Mouse (Mus musculus): ENCODE results near the gene Rnf10. TPM values are rescaled to one million over a fixed set of nuclear protein-coding genes. Genes with fewer than 3 reads are reported as not detected.

Gene Rnf10
- total RNA-seq, 1 experiment, result 134 TPM

- in situ Hi-C loops (cut with MboI; ENCODE audit: low sequenced_read_pairs in 2 of 2, unreplicated experiment in 2 of 2), result no loop called here
- Histone ChIP-seq H3K4me3 (ENCODE audit: insufficient read depth in 1 of 2, low read depth in 1 of 2, low read length in 2 of 2, poor library complexity in 1 of 2, severe bottlenecking in 1 of 2) (no peak overlapping the region), H3K9me3 (ENCODE audit: control insufficient read depth, insufficient read depth, low read depth, low read length) (no peaks in the 10 kb centered on the region), H3K27ac (ENCODE audit: insufficient read depth, low read depth, low read length, poor library complexity, severe bottlenecking) (no peak overlapping the region), H3K9ac (ENCODE audit: insufficient read depth, low read depth, low read length, poor library complexity, severe bottlenecking) (no peak overlapping the region), H3K4me1 (ENCODE audit: control insufficient read depth in 2 of 2, insufficient read depth in 2 of 2, low read length in 2 of 2, poor library complexity in 1 of 2) (peaks cover 2 to 15% of the 10 kb centered on the region in 2 experiments; a peak in 3 of 4 replicates), H3K36me3 (ENCODE audit: control insufficient read depth, insufficient read depth, low read length, poor library complexity, severe bottlenecking) (no peaks in the 10 kb centered on the region)
- TF ChIP-seq ZC3H11A (IDR thresholded peaks at IDR 0.05; ENCODE audit: borderline replicate concordance, low read depth, low read length) (no peak), CHD2 (IDR thresholded peaks at IDR 0.05; ENCODE audit: low read depth, low read length) (no peak)
- DNase-seq (ENCODE audit: low read depth, low spot score), result no peak
Observed at GRCm38 (mm10) chr5:115233031-115233780, 39.5 kb downstream of the Rnf10 start.

- Histone ChIP-seq H3K9me3 (ENCODE audit: control insufficient read depth, insufficient read depth, low read depth, low read length) (no peaks in the 10 kb centered on the region), H3K27ac (ENCODE audit: insufficient read depth, low read depth, low read length, poor library complexity, severe bottlenecking) (no peak overlapping the region), H3K36me3 (ENCODE audit: control insufficient read depth, insufficient read depth, low read length, poor library complexity, severe bottlenecking) (no peaks in the 10 kb centered on the region), H3K4me3 (ENCODE audit: insufficient read depth in 1 of 2, low read depth in 1 of 2, low read length in 2 of 2, poor library complexity in 1 of 2, severe bottlenecking in 1 of 2) (no peak overlapping the region), H3K4me1 (ENCODE audit: control insufficient read depth in 2 of 2, insufficient read depth in 2 of 2, low read length in 2 of 2, poor library complexity in 1 of 2) (peaks cover 2 to 15% of the 10 kb centered on the region in 2 experiments; a peak in 3 of 4 replicates), H3K9ac (ENCODE audit: insufficient read depth, low read depth, low read length, poor library complexity, severe bottlenecking) (peak overlapping the region; percentile 14; the same call in 1 of the 2 replicates)
- DNase-seq (ENCODE audit: low read depth, low spot score), result no peak
- TF ChIP-seq ZNF384 (IDR thresholded peaks at IDR 0.05; ENCODE audit: low read depth, low read length), result no peak
- no peak for TF ChIP-seq MAFK (IDR thresholded peaks at IDR 0.05; ENCODE audit: insufficient read depth, low read depth, low read length)
- no peak for TF ChIP-seq CHD2 (IDR thresholded peaks at IDR 0.05; ENCODE audit: low read depth, low read length)
- no peak for TF ChIP-seq HCFC1 (IDR thresholded peaks at IDR 0.05; ENCODE audit: borderline replicate concordance, insufficient read depth, low read length)
- no peak for TF ChIP-seq ZC3H11A (IDR thresholded peaks at IDR 0.05; ENCODE audit: borderline replicate concordance, low read depth, low read length)
- in situ Hi-C loops (cut with MboI; ENCODE audit: low sequenced_read_pairs in 2 of 2, unreplicated experiment in 2 of 2), result no loop called here
Observed at GRCm38 (mm10) chr5:115232516-115232915, 40.2 kb downstream of the Rnf10 start.

GRCm38 (mm10) chr5:115231552-115232120 lies 41.1 kb downstream of the Rnf10 start:
- H3K27ac ChIP-seq (ENCODE audit: insufficient read depth, low read depth, low read length, poor library complexity, severe bottlenecking), result peak overlapping the region; percentile 16; the same call in 1 of the 2 replicates
- peaks cover 2 to 15% of the 10 kb centered on the region in 2 experiments; a peak in 3 of 4 replicates for H3K4me1 ChIP-seq (ENCODE audit: control insufficient read depth in 2 of 2, insufficient read depth in 2 of 2, low read length in 2 of 2, poor library complexity in 1 of 2)
- in situ Hi-C loops (cut with MboI; ENCODE audit: low sequenced_read_pairs in 2 of 2, unreplicated experiment in 2 of 2), result no loop called here
- no peaks in the 10 kb centered on the region for H3K9me3 ChIP-seq (ENCODE audit: control insufficient read depth, insufficient read depth, low read depth, low read length)
- no peaks in the 10 kb centered on the region for H3K36me3 ChIP-seq (ENCODE audit: control insufficient read depth, insufficient read depth, low read length, poor library complexity, severe bottlenecking)
- peak overlapping the region in 1 of 2 experiments; percentile 11; a peak in 1 of 4 replicates for H3K4me3 ChIP-seq (ENCODE audit: insufficient read depth in 1 of 2, low read depth in 1 of 2, low read length in 2 of 2, poor library complexity in 1 of 2, severe bottlenecking in 1 of 2)
- no peak for DNase-seq (ENCODE audit: low read depth, low spot score)
- peak overlapping the region; percentile 29; the same call in 1 of the 2 replicates for H3K9ac ChIP-seq (ENCODE audit: insufficient read depth, low read depth, low read length, poor library complexity, severe bottlenecking)
- TF ChIP-seq HCFC1 (IDR thresholded peaks at IDR 0.05; ENCODE audit: borderline replicate concordance, insufficient read depth, low read length), result no peak
- TF ChIP-seq ZNF384 (IDR thresholded peaks at IDR 0.05; ENCODE audit: low read depth, low read length), result peak; percentile 88

- Histone ChIP-seq H3K9me3 (ENCODE audit: control insufficient read depth, insufficient read depth, low read depth, low read length) (no peaks in the 10 kb centered on the region), H3K9ac (ENCODE audit: insufficient read depth, low read depth, low read length, poor library complexity, severe bottlenecking) (peak overlapping the region; percentile 48; the same call in 1 of the 2 replicates), H3K27ac (ENCODE audit: insufficient read depth, low read depth, low read length, poor library complexity, severe bottlenecking) (peak overlapping the region; percentile 52), H3K4me3 (ENCODE audit: insufficient read depth in 1 of 2, low read depth in 1 of 2, low read length in 2 of 2, poor library complexity in 1 of 2, severe bottlenecking in 1 of 2) (peak overlapping the region in 1 of 2 experiments; percentile 11; a peak in 1 of 4 replicates), H3K36me3 (ENCODE audit: control insufficient read depth, insufficient read depth, low read length, poor library complexity, severe bottlenecking) (no peaks in the 10 kb centered on the region), H3K4me1 (ENCODE audit: control insufficient read depth in 2 of 2, insufficient read depth in 2 of 2, low read length in 2 of 2, poor library complexity in 1 of 2) (peaks cover 2 to 17% of the 10 kb centered on the region in 2 experiments; a peak in 3 of 4 replicates)
- no peak for TF ChIP-seq MAFK (IDR thresholded peaks at IDR 0.05; ENCODE audit: insufficient read depth, low read depth, low read length)
- TF ChIP-seq CHD2 (IDR thresholded peaks at IDR 0.05; ENCODE audit: low read depth, low read length), result no peak
- TF ChIP-seq ZC3H11A (IDR thresholded peaks at IDR 0.05; ENCODE audit: borderline replicate concordance, low read depth, low read length), result no peak
- TF ChIP-seq ZNF384 (IDR thresholded peaks at IDR 0.05; ENCODE audit: low read depth, low read length), result no peak
- no peak for TF ChIP-seq HCFC1 (IDR thresholded peaks at IDR 0.05; ENCODE audit: borderline replicate concordance, insufficient read depth, low read length)
- in situ Hi-C loops (cut with MboI; ENCODE audit: low sequenced_read_pairs in 2 of 2, unreplicated experiment in 2 of 2), result no loop called here
- DNase-seq (ENCODE audit: low read depth, low spot score), result no peak
Observed at GRCm38 (mm10) chr5:115230830-115231551, 41.7 kb downstream of the Rnf10 start.
